Mouse (Mus musculus): ENCODE data around the gene Snapc3.

DNA sequence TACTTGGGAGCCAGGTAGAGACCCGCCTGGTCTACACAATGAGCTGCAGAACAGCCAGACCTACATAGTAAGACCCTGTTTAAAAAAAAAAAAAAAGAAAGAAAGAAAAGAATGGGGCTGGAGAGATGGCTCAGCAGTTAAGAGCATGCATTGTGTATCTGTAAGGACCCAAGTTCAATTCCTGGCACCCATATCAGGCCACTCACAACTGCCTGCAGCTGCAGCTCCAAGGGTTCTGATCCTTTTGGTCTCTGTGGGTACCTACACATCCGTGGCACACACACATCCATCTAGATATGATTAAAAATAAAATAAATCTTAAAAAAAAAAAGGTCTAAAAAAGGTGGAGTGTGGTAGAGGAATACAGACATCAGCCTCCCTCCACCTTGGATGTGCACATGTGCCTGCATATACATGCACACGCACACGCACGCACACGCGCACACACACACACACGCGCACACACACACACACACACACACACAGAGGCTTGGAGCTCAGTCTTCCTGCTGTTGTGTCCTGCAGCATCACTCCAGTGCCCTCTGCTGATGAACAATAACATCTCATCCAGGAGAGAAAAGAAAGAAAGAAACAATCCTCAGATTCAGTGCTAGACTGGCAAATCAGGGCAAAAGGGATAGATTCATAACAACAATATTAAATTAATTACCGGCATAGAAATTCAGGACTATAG, 97.6 kb downstream of the Snapc3 start:
- TF ChIP-seq CHD2 (IDR thresholded peaks at IDR 0.05; ENCODE audit: low read depth, low read length) (no peak), ZNF384 (IDR thresholded peaks at IDR 0.05; ENCODE audit: low read depth, low read length) (no peak)
